Mouse (Mus musculus) MEL (cell line): ENCODE measurements around the gene Cltc.

Source experiments
- BHLHE40 ChIP-seq: IDR thresholded peaks from 2 replicates; pipeline ENCODE4 v1.6.1; 2012; ENCODE audit warnings: low read depth, mild to moderate bottlenecking, inconsistent platforms, low read length, improper control_type of control experiment, borderline replicate concordance
- POLR2A ChIP-seq, 2 experiments: IDR thresholded peaks; 2 replicates each; pipeline ENCODE4 v1.6.1; 2011 to 2012; ENCODE audit warnings: low read length in 2 of 2, mild to moderate bottlenecking in 2 of 2, control low read depth in 1 of 2, improper control_type of control experiment in 1 of 2, low read depth in 1 of 2, moderate library complexity in 1 of 2; ENCODE audit not compliant: control insufficient read depth in 1 of 2, insufficient read depth in 1 of 2, poor library complexity in 1 of 2
- RCOR1 ChIP-seq: IDR thresholded peaks from 2 replicates; pipeline ENCODE4 v1.6.1; 2012; ENCODE audit warnings: low read depth, mild to moderate bottlenecking, inconsistent platforms, low read length, improper control_type of control experiment
- TCF12 ChIP-seq: IDR thresholded peaks from 2 replicates; pipeline ENCODE4 v1.6.1; 2014; ENCODE audit warnings: low read depth, mild to moderate bottlenecking, inconsistent platforms, low read length, improper control_type of control experiment, moderate library complexity

GRCm38 (mm10) chr11:86657863-86658262, 99.5 kb downstream of the Cltc start:
- TF ChIP-seq BHLHE40 (no peak), RCOR1 (no peak), POLR2A (IDR thresholded peaks at IDR 0.05; ENCODE audit: control insufficient read depth in 1 of 2, insufficient read depth in 1 of 2, low read depth in 1 of 2, low read length in 2 of 2, poor library complexity in 1 of 2) (no peak), TCF12 (0 out of 2 replicates have a peak, but pooled peaks have one; percentile 17)
